Mouse (Mus musculus) kidney, embryonic 16.5 days (tissue): ENCODE measurements around the gene Twist2. TPM values are rescaled to one million over a fixed set of nuclear protein-coding genes. Genes with fewer than 3 reads are reported as not detected.

ENCODE experiments used
- ATAC-seq: fragments of 200-750 bp; cut with Nextera tagmentation; 2 replicates; pipeline ENCODE4 v1.8.0; 2017; ENCODE audit warnings: moderate TSS enrichment; ENCODE audit not compliant: low FRiP score, low TSS enrichment
- H3K27ac ChIP-seq: fragments of 300-500 bp; sonication (generic); 2 replicates; pipeline ENCODE4 v1.5.1; 2014; ENCODE audit warnings: low read length
- H3K27me3 ChIP-seq: fragments of 300-500 bp; sonication (generic); 2 replicates; pipeline ENCODE4 v1.6.1; 2014; ENCODE audit warnings: low read length, control low read depth, mixed read lengths; ENCODE audit not compliant: insufficient read depth
- H3K36me3 ChIP-seq: fragments of 300-500 bp; sonication (generic); 2 replicates; pipeline ENCODE4 v1.6.1; 2014; ENCODE audit warnings: low read length, control low read depth, mixed read lengths; ENCODE audit not compliant: insufficient read depth
- H3K4me1 ChIP-seq: fragments of 300-500 bp; sonication (generic); 2 replicates; pipeline ENCODE4 v1.6.1; 2014; ENCODE audit warnings: low read length, control low read depth, mixed read lengths; ENCODE audit not compliant: insufficient read depth
- H3K4me2 ChIP-seq: fragments of 300-500 bp; sonication (generic); replicated peaks from 2 replicates; pipeline ENCODE4 v1.6.1; 2014; ENCODE audit warnings: low read depth, low read length
- H3K4me3 ChIP-seq: fragments of 300-500 bp; sonication (generic); 2 replicates; pipeline ENCODE4 v1.5.1; 2014; ENCODE audit warnings: mild to moderate bottlenecking, low read length
- H3K9ac ChIP-seq: fragments of 300-500 bp; sonication (generic); replicated peaks from 2 replicates; pipeline ENCODE4 v1.6.1; 2014; ENCODE audit warnings: low read length
- H3K9me3 ChIP-seq: fragments of 300-500 bp; sonication (generic); 2 replicates; pipeline ENCODE4 v1.6.1; 2016; ENCODE audit warnings: low read length, control low read depth
- WGBS: fragments of 180-500 bp; shearing (Covaris S2); extraction: QIAGEN DNeasy Blood & Tissue Kit; methylation state at CpG from one replicate; pipeline ENCODE4 v1.1.7; 2014; 5-methylcytosine and 5-hydroxymethylcytosine counted together
- polyA plus RNA-seq: library from polyadenylated mRNA; unstranded; fragments of >200 nt; fragmentation: Nextera tagmentation; extraction: Ambion mirVana; gene quantifications from 2 replicates; pipeline ENCODE4 v1.2.1, GENCODE M21; 2015

Gene Twist2
- polyA plus RNA-seq, 1 experiment from 2014 or later, result 8.3 TPM

- no peak overlapping the region for H3K9ac ChIP-seq
- H3K4me1 ChIP-seq, result peaks cover 16% of the 10 kb centered on the region
- no peak overlapping the region for H3K4me2 ChIP-seq
- no peaks in the 10 kb centered on the region for H3K9me3 ChIP-seq
- 56% methylated on average over 7 of the region's 7 CpGs for WGBS
- H3K4me3 ChIP-seq, result no peak overlapping the region
- ATAC-seq, result no peak
- 0 out of 2 replicates have a peak, but pooled peaks cover 2% of the 10 kb centered on the region for H3K27me3 ChIP-seq
- no peaks in the 10 kb centered on the region for H3K36me3 ChIP-seq
- no peak overlapping the region for H3K27ac ChIP-seq
These were observed 60.2 kb downstream of the Twist2 start for GRCm38 (mm10) chr1:91861511-91861910.

- Histone ChIP-seq H3K4me3 (no peak overlapping the region), H3K4me2 (no peak overlapping the region)
- WGBS, result 58% methylated on average over 2 of the region's 2 CpGs
These were observed 64.7 kb downstream of the Twist2 start for GRCm38 (mm10) chr1:91866001-91866400.

DNA sequence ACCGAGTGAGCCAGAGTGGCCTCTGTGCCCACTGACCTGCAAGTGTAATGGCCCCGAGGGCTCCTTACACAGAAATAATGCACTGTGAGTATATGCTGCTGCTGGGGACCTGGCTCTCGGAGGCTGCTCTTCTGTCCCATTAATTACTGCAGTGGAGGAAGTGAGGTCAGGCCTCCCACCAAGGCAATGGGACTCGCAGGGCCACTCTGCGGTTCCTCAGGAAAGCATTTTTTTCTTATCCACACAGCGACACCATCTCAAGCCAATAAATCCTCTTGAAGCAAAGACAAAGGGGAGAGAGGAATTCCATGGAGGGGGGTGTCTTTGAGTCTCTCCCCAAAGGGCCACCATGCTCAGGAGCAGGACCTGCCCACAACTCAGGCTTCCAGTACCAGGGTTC, 69.8 kb downstream of the Twist2 start:
- Histone ChIP-seq H3K36me3 (no peaks in the 10 kb centered on the region), H3K4me1 (peaks cover 51% of the 10 kb centered on the region), H3K4me3 (no peak overlapping the region), H3K4me2 (no peak overlapping the region), H3K27me3 (no peaks in the 10 kb centered on the region), H3K9me3 (no peaks in the 10 kb centered on the region), H3K9ac (no peak overlapping the region), H3K27ac (no peak overlapping the region)
- WGBS, result 7% methylated on average over 6 of the region's 6 CpGs
- no peak for ATAC-seq

More at GRCm38 (mm10) chr1:91866001-91866400, 64.7 kb downstream of the Twist2 start:
- ATAC-seq, result no peak
- Histone ChIP-seq H3K4me1 (peaks cover 17% of the 10 kb centered on the region), H3K27me3 (0 out of 2 replicates have a peak, but pooled peaks cover 2% of the 10 kb centered on the region), H3K36me3 (no peaks in the 10 kb centered on the region), H3K9me3 (no peaks in the 10 kb centered on the region), H3K9ac (no peak overlapping the region), H3K27ac (no peak overlapping the region)

DNA sequence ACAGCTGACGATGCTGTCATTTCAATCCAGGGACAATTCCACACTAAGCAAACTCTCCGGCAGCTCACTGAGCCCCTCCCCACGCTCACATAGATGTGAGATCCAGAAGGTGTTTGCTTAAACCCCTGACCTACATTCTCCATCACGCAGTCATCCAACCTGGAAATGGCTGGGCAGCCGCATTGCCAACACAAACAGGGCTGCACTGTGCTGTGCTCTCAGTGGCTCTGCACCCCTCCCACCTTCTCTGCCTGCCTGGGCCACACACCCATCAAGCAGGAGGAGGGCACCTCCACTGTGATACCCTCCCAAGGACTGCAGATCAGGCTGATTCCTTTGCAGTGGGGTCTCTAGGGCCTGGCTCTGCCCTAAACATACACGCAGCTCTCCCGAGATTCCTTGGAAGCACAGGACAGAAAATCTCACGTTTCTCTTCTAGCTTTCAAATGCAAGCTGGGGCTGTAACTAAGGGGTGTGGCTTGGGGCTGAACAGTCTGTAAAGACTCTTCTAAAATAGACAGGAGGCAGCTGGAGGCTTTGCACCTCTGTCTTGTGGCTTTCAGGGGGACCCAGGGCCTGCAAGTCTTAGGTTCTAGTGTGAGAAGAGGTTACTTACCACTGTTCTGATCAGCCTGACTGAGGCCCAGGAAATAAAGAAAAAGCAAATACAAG, 71.3 kb downstream of the Twist2 start:
- WGBS, result 12% methylated on average over 8 of the region's 8 CpGs
- peak; percentile 47; the same call in 1 of the 2 replicates for ATAC-seq
- no peak overlapping the region for H3K4me2 ChIP-seq
- H3K27me3 ChIP-seq, result 0 out of 2 replicates have a peak, but pooled peaks cover 2% of the 10 kb centered on the region
- H3K4me3 ChIP-seq, result no peak overlapping the region
- H3K9ac ChIP-seq, result 0 out of 2 replicates have a peak overlapping the region, but pooled peaks have one; percentile 2
- peaks cover 51% of the 10 kb centered on the region for H3K4me1 ChIP-seq
- no peaks in the 10 kb centered on the region for H3K36me3 ChIP-seq
- no peaks in the 10 kb centered on the region for H3K9me3 ChIP-seq
- peak overlapping the region; percentile 41 for H3K27ac ChIP-seq

DNA sequence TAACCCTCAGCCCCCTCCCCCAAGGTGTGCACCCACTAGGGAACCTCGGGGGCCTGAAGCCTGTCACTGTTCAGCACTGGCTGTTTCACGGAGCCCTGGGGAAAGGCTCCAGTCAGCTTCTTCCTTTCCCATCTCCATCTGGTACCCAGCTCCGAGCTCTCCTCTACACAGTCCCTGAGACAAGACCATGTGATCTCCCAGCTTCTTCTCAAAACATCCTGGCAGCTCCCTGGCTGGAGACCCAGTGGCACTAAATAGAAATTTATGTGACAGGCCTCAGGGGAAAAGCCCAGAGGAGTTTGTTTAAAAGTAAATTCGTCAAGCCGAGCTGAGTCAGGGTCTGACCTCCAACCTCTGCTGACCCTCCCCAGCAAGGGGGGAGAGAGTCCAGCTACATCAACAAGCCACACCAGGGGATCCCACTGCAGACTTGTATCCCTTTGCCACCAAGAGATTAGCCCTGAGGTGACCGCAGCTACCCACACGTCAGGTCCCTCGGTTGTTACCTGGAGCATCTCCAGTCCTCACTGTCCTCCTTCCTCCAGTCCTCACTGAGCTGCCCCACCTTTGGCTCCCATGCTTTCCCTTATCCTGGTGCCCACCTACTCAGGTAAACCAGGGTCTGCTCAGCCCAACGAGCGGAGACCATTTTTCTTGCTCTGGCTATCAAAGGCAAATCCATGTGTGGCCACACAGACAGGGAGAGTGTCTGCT, 72.5 kb downstream of the Twist2 start:
- H3K9me3 ChIP-seq, result no peaks in the 10 kb centered on the region
- 0 out of 2 replicates have a peak overlapping the region, but pooled peaks have one; percentile 3 for H3K27ac ChIP-seq
- H3K36me3 ChIP-seq, result no peaks in the 10 kb centered on the region
- H3K27me3 ChIP-seq, result 0 out of 2 replicates have a peak, but pooled peaks cover 2% of the 10 kb centered on the region
- no peak overlapping the region for H3K4me3 ChIP-seq
- H3K4me2 ChIP-seq, result no peak overlapping the region
- peak; percentile 67 for ATAC-seq
- WGBS, result 20% methylated on average over 10 of the region's 10 CpGs
- H3K4me1 ChIP-seq, result peaks cover 57% of the 10 kb centered on the region
- H3K9ac ChIP-seq, result no peak overlapping the region

DNA sequence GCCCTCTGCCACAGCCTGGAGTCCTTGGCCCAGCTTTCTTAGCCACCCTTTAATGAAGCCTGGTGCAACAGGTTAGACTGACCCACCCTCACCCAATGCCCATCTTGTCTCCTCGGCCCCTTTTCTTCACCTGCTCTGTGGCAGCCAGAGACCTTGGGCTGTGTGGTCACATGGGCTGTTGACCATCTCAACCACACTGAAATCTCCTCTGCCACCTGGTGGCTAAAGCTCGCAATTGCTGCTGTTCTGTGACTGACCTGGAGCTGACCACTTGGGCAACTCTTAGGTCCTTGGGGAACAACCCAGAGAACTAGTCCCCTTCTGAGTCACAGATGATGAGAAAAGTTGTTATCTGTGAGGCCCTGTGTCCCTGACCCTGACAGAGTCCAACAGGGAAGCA, 73.4 kb downstream of the Twist2 start:
- Histone ChIP-seq H3K36me3 (no peaks in the 10 kb centered on the region), H3K4me2 (no peak overlapping the region)
- WGBS, result 10% methylated on average over 2 of the region's 2 CpGs

DNA sequence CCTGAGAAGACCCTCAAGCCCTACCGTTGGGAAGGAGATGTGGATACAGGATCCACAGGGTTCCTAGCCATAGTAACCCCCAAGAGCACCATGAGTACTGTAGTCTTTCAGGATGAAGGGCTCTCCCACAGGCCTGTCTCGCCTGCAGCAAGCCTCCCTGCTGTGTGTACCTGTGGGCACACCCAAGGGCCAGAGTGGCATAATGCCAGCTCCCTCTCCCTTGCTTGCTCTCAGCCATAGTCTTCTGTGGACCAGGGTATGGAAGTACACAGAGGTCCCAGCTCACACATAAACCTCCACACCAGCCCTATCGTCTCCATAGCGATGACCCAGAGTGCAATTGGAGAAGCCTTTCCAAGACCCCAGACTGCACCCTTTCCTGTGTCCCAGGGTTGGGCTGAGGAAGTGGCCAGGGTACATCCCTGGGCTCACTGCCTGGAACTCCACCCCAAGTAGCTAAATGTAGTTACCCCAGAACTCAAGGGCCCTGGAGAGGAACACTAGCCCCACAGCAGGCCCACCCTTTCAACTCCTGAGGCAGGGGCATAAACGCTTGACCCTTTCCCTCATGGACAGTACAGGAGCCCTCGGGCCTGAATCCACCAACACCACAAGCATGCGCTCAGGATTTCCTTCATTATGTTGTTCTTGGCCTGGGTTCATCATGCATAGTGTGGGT, 73.9 kb downstream of the Twist2 start:
- WGBS, result 57% methylated on average over 7 of the region's 7 CpGs
- Histone ChIP-seq H3K27me3 (0 out of 2 replicates have a peak, but pooled peaks cover 2% of the 10 kb centered on the region), H3K9me3 (no peaks in the 10 kb centered on the region), H3K4me3 (no peak overlapping the region), H3K27ac (no peak overlapping the region), H3K4me1 (peaks cover 48% of the 10 kb centered on the region), H3K36me3 (no peaks in the 10 kb centered on the region), H3K9ac (no peak overlapping the region), H3K4me2 (no peak overlapping the region)
- no peak for ATAC-seq

More for the DNA sequence above, 73.4 kb downstream of the Twist2 start:
- peaks cover 52% of the 10 kb centered on the region for H3K4me1 ChIP-seq
- no peak for ATAC-seq
- no peak overlapping the region for H3K4me3 ChIP-seq
- H3K9ac ChIP-seq, result no peak overlapping the region
- 0 out of 2 replicates have a peak, but pooled peaks cover 2% of the 10 kb centered on the region for H3K27me3 ChIP-seq
- H3K27ac ChIP-seq, result no peak overlapping the region
- no peaks in the 10 kb centered on the region for H3K9me3 ChIP-seq

- no peak for ATAC-seq
- H3K27me3 ChIP-seq, result 0 out of 2 replicates have a peak, but pooled peaks cover 2% of the 10 kb centered on the region
- WGBS, result 19% methylated on average over 5 of the region's 5 CpGs
- H3K4me2 ChIP-seq, result no peak overlapping the region
- peaks cover 4% of the 10 kb centered on the region; the same call in 1 of the 2 replicates for H3K9me3 ChIP-seq
- no peak overlapping the region for H3K27ac ChIP-seq
- no peak overlapping the region for H3K4me3 ChIP-seq
- no peak overlapping the region for H3K9ac ChIP-seq
- H3K36me3 ChIP-seq, result no peaks in the 10 kb centered on the region
- H3K4me1 ChIP-seq, result peaks cover 23% of the 10 kb centered on the region
These were observed 77.4 kb downstream of the Twist2 start for GRCm38 (mm10) chr1:91878696-91879095.

GRCm38 (mm10) chr1:91880156-91880555, 78.9 kb downstream of the Twist2 start:
- H3K4me2 ChIP-seq, result no peak overlapping the region
- no peak overlapping the region for H3K4me3 ChIP-seq
- H3K36me3 ChIP-seq, result no peaks in the 10 kb centered on the region
- no peak overlapping the region for H3K27ac ChIP-seq
- no peak for ATAC-seq
- no peak overlapping the region for H3K9ac ChIP-seq
- peaks cover 9% of the 10 kb centered on the region; the same call in 1 of the 2 replicates for H3K9me3 ChIP-seq
- H3K4me1 ChIP-seq, result peaks cover 16% of the 10 kb centered on the region; the same call in 1 of the 2 replicates
- 84% methylated on average over 12 of the region's 12 CpGs for WGBS
- H3K27me3 ChIP-seq, result 0 out of 2 replicates have a peak, but pooled peaks cover 2% of the 10 kb centered on the region
